30 mouse cellular contexts compared by ENCODE assay signal in genomic region chr7:70483536-70483935, GRCm38 (mm10).
"Had no signal": no experiment of that assay in that cellular context is flagged by ENCODE, and none has a peak within 500 bp of the region (broad histone marks: within the 10 kb centered on the region; RNA-seq: fewer than 3 reads in every experiment).

No protein-coding gene starts in this region.

- H3K27me3 ChIP-seq: limb, embryonic 13.5 days; limb, embryonic 15.5 days; liver, embryonic 12.5 days; liver, embryonic 13.5 days; liver, embryonic 15.5 days; lung, embryonic 15.5 days; megakaryocyte, embryonic 14.5 days; midbrain, embryonic 12.5 days; midbrain, embryonic 13.5 days; midbrain, embryonic 15.5 days; neural tube, embryonic 12.5 days had no signal

- H3K4me1 ChIP-seq: limb, embryonic 15.5 days; liver, embryonic 12.5 days; liver, embryonic 13.5 days; liver, embryonic 15.5 days; lung, embryonic 15.5 days; megakaryocyte, embryonic 14.5 days; midbrain, embryonic 10.5 days; midbrain, embryonic 12.5 days; midbrain, embryonic 13.5 days; midbrain, embryonic 15.5 days; neural tube, embryonic 12.5 days had no signal

- ATAC-seq: liver, embryonic 12.5 days; lung, postnatal 0 days; midbrain, embryonic 13.5 days; midbrain, embryonic 15.5 days; midbrain, embryonic 16.5 days had no signal

- H3K36me3 ChIP-seq: limb, embryonic 10.5 days; limb, embryonic 12.5 days; limb, embryonic 13.5 days; limb, embryonic 15.5 days; liver, embryonic 12.5 days; liver, embryonic 13.5 days; liver, embryonic 15.5 days; lung, embryonic 15.5 days; midbrain, embryonic 10.5 days; midbrain, embryonic 12.5 days; midbrain, embryonic 13.5 days; midbrain, embryonic 15.5 days; neural tube, embryonic 12.5 days had no signal

- DNase-seq: left cerebral cortex, postnatal 4 days; liver, embryonic 13.5 days; lung, adult 18-20 months; lung, adult 2 months; lung, embryonic 14.5 days; lung, postnatal 10 days; lung, postnatal 14 days; lung, postnatal 36 days; lung, postnatal 4 days; midbrain, embryonic 14.5 days had no signal

- H3K4me3 ChIP-seq: left cerebral cortex, adult 2 months; limb, embryonic 10.5 days; limb, embryonic 12.5 days; limb, embryonic 13.5 days; limb, embryonic 15.5 days; liver, embryonic 12.5 days; liver, embryonic 13.5 days; liver, embryonic 15.5 days; lung, embryonic 15.5 days; megakaryocyte, embryonic 14.5 days; midbrain, embryonic 10.5 days; midbrain, embryonic 12.5 days; midbrain, embryonic 13.5 days; midbrain, embryonic 15.5 days; myocyte; neural tube, embryonic 12.5 days had no signal

- H3K4me2 ChIP-seq: limb, embryonic 12.5 days; limb, embryonic 13.5 days; limb, embryonic 15.5 days; liver, embryonic 12.5 days; liver, embryonic 13.5 days; liver, embryonic 15.5 days; lung, embryonic 14.5 days; lung, embryonic 15.5 days; midbrain, embryonic 11.5 days; midbrain, embryonic 12.5 days; midbrain, embryonic 13.5 days; midbrain, embryonic 15.5 days; neural tube, embryonic 12.5 days had no signal

- H3K9me3 ChIP-seq: limb, embryonic 10.5 days; limb, embryonic 12.5 days; limb, embryonic 13.5 days; limb, embryonic 15.5 days; liver, embryonic 12.5 days; liver, embryonic 13.5 days; liver, embryonic 15.5 days; lung, embryonic 15.5 days; midbrain, embryonic 10.5 days; midbrain, embryonic 12.5 days; midbrain, embryonic 13.5 days; midbrain, embryonic 15.5 days; neural tube, embryonic 12.5 days had no signal

- H3K27ac ChIP-seq: left cerebral cortex, adult 2 months; limb, embryonic 10.5 days; limb, embryonic 12.5 days; limb, embryonic 13.5 days; limb, embryonic 15.5 days; liver, embryonic 12.5 days; liver, embryonic 13.5 days; liver, embryonic 14.5 days; liver, embryonic 15.5 days; lung, embryonic 15.5 days; macrophage; midbrain, embryonic 10.5 days; midbrain, embryonic 12.5 days; midbrain, embryonic 13.5 days; midbrain, embryonic 15.5 days; neural tube, embryonic 12.5 days had no signal

- H3K9ac ChIP-seq: limb, embryonic 12.5 days; limb, embryonic 13.5 days; limb, embryonic 15.5 days; liver, embryonic 12.5 days; liver, embryonic 13.5 days; liver, embryonic 14.5 days; liver, embryonic 15.5 days; lung, embryonic 14.5 days; lung, embryonic 15.5 days; midbrain, embryonic 12.5 days; midbrain, embryonic 13.5 days; midbrain, embryonic 15.5 days; neural tube, embryonic 12.5 days had no signal
